Mouse (Mus musculus) frontal cortex, postnatal 36 days (tissue): ENCODE results near the gene Golm1.
"Not testable (repeated sequence)": the region's sequence is repeated elsewhere in the genome, so short reads cannot be mapped to it uniquely, and the experiment has no call there.

Source experiments
- DNase-seq, 2 experiments: peaks; one replicate each; pipeline ENCODE4 v3.0.0; 2022; ENCODE audit warnings: low spot score in 2 of 2

Golm1 gene

GRCm38 (mm10) chr13:59592058-59592457, 83.6 kb downstream of the Golm1 start:
- DNase-seq, result not testable (repeated sequence)

GRCm38 (mm10) chr13:59590691-59591090, 84.9 kb downstream of the Golm1 start:
- DNase-seq, result no peak

- DNase-seq, result no peak
Observed at GRCm38 (mm10) chr13:59589672-59590071, 85.9 kb downstream of the Golm1 start.

DNA sequence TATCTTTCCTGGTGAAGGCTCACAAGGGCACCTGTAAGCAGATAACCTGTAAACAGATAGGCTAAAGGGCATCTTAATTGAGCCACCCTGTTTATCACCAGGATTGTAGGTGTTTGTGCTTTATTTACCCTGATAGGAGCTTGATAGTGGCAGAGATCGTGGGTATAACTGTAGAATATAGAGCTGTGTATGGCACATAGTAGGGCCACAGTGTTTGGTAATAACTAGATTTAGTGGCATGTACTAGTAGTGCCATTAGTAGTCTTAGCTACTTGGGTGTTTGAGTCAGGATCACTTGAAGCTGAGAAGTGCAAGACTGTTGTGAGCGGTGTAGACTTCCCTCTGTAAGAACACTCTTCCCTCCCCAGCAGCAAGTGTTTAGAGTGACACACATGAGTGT, 88.4 kb downstream of the Golm1 start:
- DNase-seq, result no peak

- peak; percentile 17 to 18 for DNase-seq
Observed at GRCm38 (mm10) chr13:59585648-59586005, 90.0 kb downstream of the Golm1 start.

DNA sequence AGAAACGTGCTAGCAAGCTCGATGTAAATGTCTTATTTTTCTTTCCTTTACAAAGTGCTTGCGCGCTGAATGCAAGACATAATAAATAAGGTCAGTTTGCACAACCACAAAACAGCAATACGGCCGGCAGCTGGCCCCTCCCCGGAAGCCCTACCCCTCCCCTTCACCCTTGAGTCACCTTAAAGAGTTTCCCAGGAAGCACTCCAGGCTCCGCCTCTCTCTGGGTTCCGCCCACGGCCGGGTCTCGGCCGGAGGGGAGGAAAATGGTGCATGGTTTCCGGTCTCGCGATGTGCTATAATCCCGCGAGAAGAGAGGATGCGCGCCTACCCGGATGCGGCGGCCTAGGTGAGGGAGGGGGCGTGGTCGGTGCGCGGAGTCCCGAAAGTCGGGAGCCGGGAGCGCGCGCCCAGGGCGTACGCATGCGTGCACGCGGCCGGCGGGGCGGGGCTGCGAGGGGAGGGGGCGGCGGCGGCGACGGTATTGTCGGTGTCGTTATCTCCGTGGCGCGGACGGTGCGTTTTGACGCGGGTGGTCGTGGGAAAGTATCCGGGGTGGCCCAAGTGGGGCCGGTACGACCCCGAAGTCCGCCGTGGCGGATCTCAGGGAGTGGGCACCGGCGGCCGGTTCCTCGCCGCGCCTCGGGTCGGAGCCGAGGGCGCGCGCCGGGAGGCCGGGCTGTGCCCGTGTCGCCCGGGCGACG, 90.5 kb downstream of the Golm1 start, which contains the start of the genes Agtpbp1 and Naa35:
TSS of gene Agtpbp1 (minus strand) at position 281 of the 701 bp plus-strand sequence.
TSS of gene Naa35 (plus strand) at position 313 of the 701 bp plus-strand sequence.
- DNase-seq, result peak; percentile 99
